Mouse (Mus musculus) midbrain, embryonic 16.5 days (tissue): ENCODE results near the gene Nfrkb. TPM values are rescaled to one million over a fixed set of nuclear protein-coding genes. Genes with fewer than 3 reads are reported as not detected.

Experiments
- ATAC-seq: fragments of 200-750 bp; cut with Nextera tagmentation; 2 replicates; pipeline ENCODE4 v1.8.0; 2017; ENCODE audit warnings: moderate TSS enrichment
- H3K27ac ChIP-seq: fragments of 300-500 bp; sonication (generic); 2 replicates; pipeline ENCODE4 v1.5.1; 2014; ENCODE audit warnings: mild to moderate bottlenecking, low read length, mixed read lengths
- H3K27me3 ChIP-seq: fragments of 300-500 bp; sonication (generic); 2 replicates; pipeline ENCODE4 v1.6.1; 2014; ENCODE audit warnings: low read depth, low read length, mixed read lengths; ENCODE audit not compliant: control insufficient read depth, insufficient read depth
- H3K36me3 ChIP-seq: fragments of 300-500 bp; sonication (generic); 2 replicates; pipeline ENCODE4 v1.6.1; 2014; ENCODE audit warnings: mild to moderate bottlenecking, low read length, moderate library complexity, mixed read lengths; ENCODE audit not compliant: control insufficient read depth, insufficient read depth
- H3K4me1 ChIP-seq: fragments of 300-500 bp; sonication (generic); 2 replicates; pipeline ENCODE4 v1.6.1; 2014; ENCODE audit warnings: mild to moderate bottlenecking, low read length, mixed read lengths; ENCODE audit not compliant: control insufficient read depth, insufficient read depth
- H3K4me2 ChIP-seq: fragments of 300-500 bp; sonication (generic); 2 replicates; pipeline ENCODE4 v1.6.1; 2014; ENCODE audit warnings: mild to moderate bottlenecking, low read length, mixed read lengths
- H3K4me3 ChIP-seq: fragments of 300-500 bp; sonication (generic); 2 replicates; pipeline ENCODE4 v1.5.1; 2014; ENCODE audit warnings: low read depth, mild to moderate bottlenecking, low read length, moderate library complexity, mixed read lengths
- H3K9ac ChIP-seq: fragments of 300-500 bp; sonication (generic); 2 replicates; pipeline ENCODE4 v1.6.1; 2014; ENCODE audit warnings: low read depth, low read length, mixed read lengths
- H3K9me3 ChIP-seq: fragments of 300-500 bp; sonication (generic); replicated peaks from 2 replicates; pipeline ENCODE4 v1.6.1; 2014; ENCODE audit warnings: mild to moderate bottlenecking, low read length, mixed read lengths; ENCODE audit not compliant: control insufficient read depth, poor library complexity, severe bottlenecking
- WGBS: fragments of 180-500 bp; shearing (Covaris S2); extraction: QIAGEN DNeasy Blood & Tissue Kit; methylation state at CpG from one replicate; pipeline ENCODE4 v1.1.7; 2014; 5-methylcytosine and 5-hydroxymethylcytosine counted together
- polyA plus RNA-seq: library from polyadenylated mRNA; unstranded; fragments of >200 nt; fragmentation: Nextera tagmentation; extraction: Ambion mirVana; gene quantifications from 2 replicates; pipeline ENCODE4 v1.2.1, GENCODE M21; 2015

Nfrkb gene
- polyA plus RNA-seq, 1 experiment from 2014 or later, result 26.6 TPM

DNA sequence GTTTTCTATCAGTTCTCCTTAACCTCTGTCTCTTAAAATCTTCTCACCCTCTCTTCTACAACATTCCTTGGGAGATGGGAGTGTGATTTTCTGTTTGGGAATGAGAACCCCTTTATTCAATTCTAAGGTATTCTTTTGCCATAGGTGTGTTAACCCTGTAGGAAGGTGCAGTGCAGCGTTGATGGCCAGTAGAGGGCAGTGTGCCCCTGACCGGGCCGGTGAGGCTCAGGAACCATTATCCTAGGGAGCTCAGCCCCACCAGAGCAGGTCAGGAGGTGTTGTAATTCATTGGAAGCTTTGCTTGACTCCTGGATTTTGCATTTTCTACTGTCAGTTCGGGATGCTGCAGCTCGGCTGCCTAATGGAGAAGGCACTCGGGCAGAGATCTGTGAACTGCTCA, 19.2 kb downstream of the Nfrkb start:
- no peaks in the 10 kb centered on the region for H3K27me3 ChIP-seq
- peaks cover 54% of the 10 kb centered on the region for H3K36me3 ChIP-seq
- no peak for ATAC-seq
- no peak overlapping the region for H3K4me2 ChIP-seq
- H3K4me1 ChIP-seq, result no peaks in the 10 kb centered on the region
- H3K9me3 ChIP-seq, result no peaks in the 10 kb centered on the region
- H3K9ac ChIP-seq, result no peak overlapping the region
- no peak overlapping the region for H3K27ac ChIP-seq
- 65% methylated on average over 6 of the region's 6 CpGs for WGBS
- H3K4me3 ChIP-seq, result no peak overlapping the region

- over 99% methylated on average over 4 of the region's 4 CpGs for WGBS
- Histone ChIP-seq H3K36me3 (peaks cover 55% of the 10 kb centered on the region), H3K27ac (no peak overlapping the region), H3K9me3 (no peaks in the 10 kb centered on the region), H3K4me1 (no peaks in the 10 kb centered on the region), H3K27me3 (no peaks in the 10 kb centered on the region), H3K9ac (no peak overlapping the region), H3K4me2 (no peak overlapping the region), H3K4me3 (no peak overlapping the region)
- no peak for ATAC-seq
These were observed 26.2 kb downstream of the Nfrkb start for GRCm38 (mm10) chr9:31412165-31412564.

DNA sequence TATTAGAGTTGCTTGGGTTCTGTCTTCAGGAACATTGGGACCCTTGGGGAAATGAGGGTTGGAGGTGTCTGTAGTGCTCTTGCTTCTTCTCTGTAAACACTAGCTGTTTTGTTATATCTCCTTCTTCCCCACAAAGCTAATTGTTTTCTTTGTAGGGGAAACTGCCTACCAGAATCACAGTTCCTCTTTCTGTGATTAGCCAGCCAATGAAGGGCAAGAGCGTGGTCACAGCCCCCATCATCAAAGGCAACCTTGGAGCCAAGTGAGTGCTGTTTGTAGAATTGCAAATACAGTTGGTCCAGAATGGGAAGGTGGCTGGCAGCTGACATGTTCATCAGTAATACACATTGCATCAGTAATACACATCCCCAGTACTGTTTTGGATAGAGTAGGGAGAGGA, 32.8 kb downstream of the Nfrkb start:
- H3K36me3 ChIP-seq, result peaks cover 52% of the 10 kb centered on the region
- no peak for ATAC-seq
- no peak overlapping the region for H3K4me2 ChIP-seq
- H3K9ac ChIP-seq, result no peak overlapping the region
- no peaks in the 10 kb centered on the region for H3K27me3 ChIP-seq
- 94% methylated on average over 1 of the region's 1 CpGs for WGBS
- H3K9me3 ChIP-seq, result no peaks in the 10 kb centered on the region
- H3K27ac ChIP-seq, result no peak overlapping the region
- no peaks in the 10 kb centered on the region for H3K4me1 ChIP-seq
- H3K4me3 ChIP-seq, result no peak overlapping the region

DNA sequence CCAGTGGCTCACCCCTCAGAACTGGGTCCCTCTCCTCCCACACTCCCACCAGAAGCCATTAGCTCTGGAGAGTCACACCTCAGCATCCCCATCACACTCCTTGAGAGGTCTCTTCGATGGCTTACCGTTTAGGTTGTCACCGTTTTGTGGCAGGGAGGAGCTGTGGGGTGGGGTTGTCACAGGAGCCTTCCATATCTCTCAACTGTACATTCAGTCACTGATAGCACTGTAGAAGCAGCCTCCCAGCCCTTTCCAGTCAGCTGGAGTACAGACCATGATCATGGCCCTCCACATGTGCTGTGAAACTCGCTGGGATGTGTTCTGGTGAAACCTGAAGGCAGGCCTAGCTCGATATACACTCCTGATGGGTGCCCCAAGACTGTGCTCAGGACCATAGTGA, 36.2 kb downstream of the Nfrkb start:
- H3K4me3 ChIP-seq, result no peak overlapping the region
- H3K9ac ChIP-seq, result no peak overlapping the region
- H3K27ac ChIP-seq, result no peak overlapping the region
- no peak for ATAC-seq
- WGBS, result 94% methylated on average over 5 of the region's 5 CpGs
- H3K9me3 ChIP-seq, result no peaks in the 10 kb centered on the region
- no peak overlapping the region for H3K4me2 ChIP-seq
- no peaks in the 10 kb centered on the region for H3K4me1 ChIP-seq
- peaks cover 36% of the 10 kb centered on the region for H3K36me3 ChIP-seq
- no peaks in the 10 kb centered on the region for H3K27me3 ChIP-seq

GRCm38 (mm10) chr9:31428971-31429370, 43.0 kb downstream of the Nfrkb start:
- Histone ChIP-seq H3K27me3 (no peaks in the 10 kb centered on the region), H3K4me2 (no peak overlapping the region), H3K9ac (no peak overlapping the region), H3K4me3 (no peak overlapping the region), H3K9me3 (no peaks in the 10 kb centered on the region), H3K36me3 (peaks cover 3% of the 10 kb centered on the region; the same call in 1 of the 2 replicates), H3K4me1 (no peaks in the 10 kb centered on the region), H3K27ac (no peak overlapping the region)
- no peak for ATAC-seq
- WGBS, result 92% methylated on average over 7 of the region's 7 CpGs

GRCm38 (mm10) chr9:31430011-31430410, 44.0 kb downstream of the Nfrkb start:
- no peaks in the 10 kb centered on the region for H3K9me3 ChIP-seq
- H3K27me3 ChIP-seq, result no peaks in the 10 kb centered on the region
- no peaks in the 10 kb centered on the region for H3K4me1 ChIP-seq
- no peak overlapping the region for H3K4me2 ChIP-seq
- H3K36me3 ChIP-seq, result no peaks in the 10 kb centered on the region
- no peak overlapping the region for H3K27ac ChIP-seq
- ATAC-seq, result no peak
- WGBS, result 71% methylated on average over 9 of the region's 9 CpGs
- H3K9ac ChIP-seq, result no peak overlapping the region
- no peak overlapping the region for H3K4me3 ChIP-seq

- ATAC-seq, result no peak
- H3K9me3 ChIP-seq, result no peaks in the 10 kb centered on the region
- no peak overlapping the region for H3K4me2 ChIP-seq
- no peak overlapping the region for H3K4me3 ChIP-seq
- H3K27ac ChIP-seq, result no peak overlapping the region
- 90% methylated on average over 5 of the region's 5 CpGs for WGBS
- no peaks in the 10 kb centered on the region for H3K27me3 ChIP-seq
- no peak overlapping the region for H3K9ac ChIP-seq
- H3K4me1 ChIP-seq, result no peaks in the 10 kb centered on the region
- H3K36me3 ChIP-seq, result no peaks in the 10 kb centered on the region
These were observed 45.8 kb downstream of the Nfrkb start for GRCm38 (mm10) chr9:31431751-31432150.

GRCm38 (mm10) chr9:31432336-31432975, 46.5 kb downstream of the Nfrkb start:
- 84% methylated on average over 7 of the region's 7 CpGs for WGBS
- Histone ChIP-seq H3K4me3 (no peak overlapping the region), H3K9ac (no peak overlapping the region), H3K27me3 (no peaks in the 10 kb centered on the region), H3K27ac (no peak overlapping the region), H3K4me1 (no peaks in the 10 kb centered on the region), H3K4me2 (no peak overlapping the region), H3K36me3 (no peaks in the 10 kb centered on the region), H3K9me3 (no peaks in the 10 kb centered on the region)
- no peak for ATAC-seq

GRCm38 (mm10) chr9:31433431-31433830, 47.4 kb downstream of the Nfrkb start:
- H3K9ac ChIP-seq, result no peak overlapping the region
- 92% methylated on average over 3 of the region's 3 CpGs for WGBS

More at GRCm38 (mm10) chr9:31433431-31433830, 47.4 kb downstream of the Nfrkb start:
- Histone ChIP-seq H3K27ac (no peak overlapping the region), H3K4me3 (no peak overlapping the region), H3K4me1 (no peaks in the 10 kb centered on the region), H3K4me2 (no peak overlapping the region), H3K27me3 (no peaks in the 10 kb centered on the region), H3K9me3 (no peaks in the 10 kb centered on the region), H3K36me3 (no peaks in the 10 kb centered on the region)
- no peak for ATAC-seq
